Mouse (Mus musculus) thymus, adult 2 months (tissue): ENCODE results near the gene 4930455H04Rik.

Source experiments
- CTCF ChIP-seq: fragments of 200-500 bp; IDR thresholded peaks from 2 replicates; pipeline ENCODE4 v1.5.1; 2012; ENCODE audit warnings: mild to moderate bottlenecking, control low read depth, low read length, moderate library complexity, borderline replicate concordance; ENCODE audit not compliant: control insufficient read depth, poor library complexity, insufficient read depth; ENCODE audit errors: extremely low read depth
- POLR2A ChIP-seq: fragments of 200-500 bp; IDR thresholded peaks from 2 replicates; pipeline ENCODE4 v1.6.1; 2012; ENCODE audit warnings: mild to moderate bottlenecking, low read length, control low read depth, moderate library complexity; ENCODE audit not compliant: control insufficient read depth, poor library complexity, insufficient read depth; ENCODE audit errors: extremely low read depth

DNA sequence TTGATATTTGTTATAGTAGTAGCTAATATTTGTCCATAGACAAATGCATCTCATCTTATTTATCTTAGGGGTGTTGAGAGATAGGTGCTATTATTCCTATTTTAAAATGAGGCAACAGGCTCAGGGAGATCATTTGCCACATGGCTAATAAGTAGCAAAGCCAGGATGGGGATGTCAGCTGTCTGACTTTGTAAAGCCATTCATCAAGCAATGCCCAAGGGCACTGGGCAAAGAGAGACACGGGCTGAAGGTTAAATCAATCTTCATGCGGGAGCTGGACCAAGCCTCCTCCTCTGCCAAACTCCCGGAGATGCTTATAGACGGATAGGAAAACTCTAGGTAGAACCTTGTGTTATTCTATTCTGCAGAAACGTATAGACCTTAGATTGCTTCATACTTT lies 1.7 kb downstream of the 4930455H04Rik start:
- no peak for TF ChIP-seq CTCF
- no peak for TF ChIP-seq POLR2A
